Mouse (Mus musculus): ENCODE data around the gene Sco1. TPM values are rescaled to one million over a fixed set of nuclear protein-coding genes. Genes with fewer than 3 reads are reported as not detected.
A peak's percentile ranks its signal among the peaks of the same experiment; 100 is the strongest.
"Not testable (repeated sequence)": the region's sequence is repeated elsewhere in the genome, so short reads cannot be mapped to it uniquely, and the experiment has no call there.

Gene Sco1
- total RNA-seq, 1 experiment, result 33.6 TPM

GRCm38 (mm10) chr11:67020948-67021347, 31.5 kb upstream of the Sco1 start:
- H3K9ac ChIP-seq (ENCODE audit: insufficient read depth, low read depth, low read length, poor library complexity, severe bottlenecking), result peak overlapping the region; percentile 7; the same call in 1 of the 2 replicates
- in situ Hi-C loops (cut with MboI; ENCODE audit: low sequenced_read_pairs in 2 of 2, unreplicated experiment in 2 of 2), result no loop called here

GRCm38 (mm10) chr11:67022354-67023115, 29.9 kb upstream of the Sco1 start:
- Histone ChIP-seq H3K9ac (ENCODE audit: insufficient read depth, low read depth, low read length, poor library complexity, severe bottlenecking) (no peak overlapping the region), H3K36me3 (ENCODE audit: control insufficient read depth, insufficient read depth, low read length, poor library complexity, severe bottlenecking) (no peaks in the 10 kb centered on the region), H3K9me3 (ENCODE audit: control insufficient read depth, insufficient read depth, low read depth, low read length) (no peaks in the 10 kb centered on the region), H3K4me1 (ENCODE audit: control insufficient read depth in 2 of 2, insufficient read depth in 2 of 2, low read length in 2 of 2, poor library complexity in 1 of 2) (peaks cover 7 to 11% of the 10 kb centered on the region in 2 experiments), H3K4me3 (ENCODE audit: insufficient read depth in 1 of 2, low read depth in 1 of 2, low read length in 2 of 2, poor library complexity in 1 of 2, severe bottlenecking in 1 of 2) (no peak overlapping the region), H3K27ac (ENCODE audit: insufficient read depth, low read depth, low read length, poor library complexity, severe bottlenecking) (peak overlapping the region; percentile 55)
- no peak for DNase-seq (ENCODE audit: low read depth, low spot score)
- no peak for TF ChIP-seq MAFK (IDR thresholded peaks at IDR 0.05; ENCODE audit: insufficient read depth, low read depth, low read length)
- TF ChIP-seq ZC3H11A (IDR thresholded peaks at IDR 0.05; ENCODE audit: borderline replicate concordance, low read depth, low read length), result no peak
- TF ChIP-seq HCFC1 (IDR thresholded peaks at IDR 0.05; ENCODE audit: borderline replicate concordance, insufficient read depth, low read length), result no peak
- no peak for TF ChIP-seq CHD2 (IDR thresholded peaks at IDR 0.05; ENCODE audit: low read depth, low read length)
- no peak for TF ChIP-seq ZNF384 (IDR thresholded peaks at IDR 0.05; ENCODE audit: low read depth, low read length)
- in situ Hi-C loops (cut with MboI; ENCODE audit: low sequenced_read_pairs in 2 of 2, unreplicated experiment in 2 of 2), result no loop called here

More at GRCm38 (mm10) chr11:67020948-67021347, 31.5 kb upstream of the Sco1 start:
- peak overlapping the region; percentile 84 for H3K27ac ChIP-seq (ENCODE audit: insufficient read depth, low read depth, low read length, poor library complexity, severe bottlenecking)
- TF ChIP-seq ZNF384 (IDR thresholded peaks at IDR 0.05; ENCODE audit: low read depth, low read length) (no peak), ZC3H11A (IDR thresholded peaks at IDR 0.05; ENCODE audit: borderline replicate concordance, low read depth, low read length) (peak; percentile 76; the same call in 1 of the 2 replicates), MAFK (IDR thresholded peaks at IDR 0.05; ENCODE audit: insufficient read depth, low read depth, low read length) (no peak)
- H3K36me3 ChIP-seq (ENCODE audit: control insufficient read depth, insufficient read depth, low read length, poor library complexity, severe bottlenecking), result no peaks in the 10 kb centered on the region
- no peak for DNase-seq (ENCODE audit: low read depth, low spot score)
- H3K4me1 ChIP-seq (ENCODE audit: control insufficient read depth in 2 of 2, insufficient read depth in 2 of 2, low read length in 2 of 2, poor library complexity in 1 of 2), result peaks cover 15 to 22% of the 10 kb centered on the region in 2 experiments
- H3K9me3 ChIP-seq (ENCODE audit: control insufficient read depth, insufficient read depth, low read depth, low read length), result no peaks in the 10 kb centered on the region
- peak overlapping the region in 1 of 2 experiments; percentile 1; a peak in 1 of 4 replicates for H3K4me3 ChIP-seq (ENCODE audit: insufficient read depth in 1 of 2, low read depth in 1 of 2, low read length in 2 of 2, poor library complexity in 1 of 2, severe bottlenecking in 1 of 2)

- H3K4me3 ChIP-seq (ENCODE audit: insufficient read depth in 1 of 2, low read depth in 1 of 2, low read length in 2 of 2, poor library complexity in 1 of 2, severe bottlenecking in 1 of 2); DNase-seq (ENCODE audit: low read depth, low spot score); H3K9me3 ChIP-seq (ENCODE audit: control insufficient read depth, insufficient read depth, low read depth, low read length); H3K36me3 ChIP-seq (ENCODE audit: control insufficient read depth, insufficient read depth, low read length, poor library complexity, severe bottlenecking); in situ Hi-C loops (cut with MboI; ENCODE audit: low sequenced_read_pairs in 2 of 2, unreplicated experiment in 2 of 2); H3K9ac ChIP-seq (ENCODE audit: insufficient read depth, low read depth, low read length, poor library complexity, severe bottlenecking): not testable (repeated sequence)
- peak overlapping the region; percentile 93 for H3K27ac ChIP-seq (ENCODE audit: insufficient read depth, low read depth, low read length, poor library complexity, severe bottlenecking)
- H3K4me1 ChIP-seq (ENCODE audit: control insufficient read depth in 2 of 2, insufficient read depth in 2 of 2, low read length in 2 of 2, poor library complexity in 1 of 2), result peaks cover 6 to 11% of the 10 kb centered on the region in 2 experiments
Observed at GRCm38 (mm10) chr11:67023191-67023590, 29.3 kb upstream of the Sco1 start.

GRCm38 (mm10) chr11:67023802-67024340, 28.6 kb upstream of the Sco1 start:
- in situ Hi-C loops (cut with MboI; ENCODE audit: low sequenced_read_pairs in 2 of 2, unreplicated experiment in 2 of 2), result no loop called here
- H3K27ac ChIP-seq (ENCODE audit: insufficient read depth, low read depth, low read length, poor library complexity, severe bottlenecking), result peak overlapping the region; percentile 93
- no peak overlapping the region for H3K9ac ChIP-seq (ENCODE audit: insufficient read depth, low read depth, low read length, poor library complexity, severe bottlenecking)
- no peak for DNase-seq (ENCODE audit: low read depth, low spot score)
- no peak overlapping the region; a peak in 1 of 4 replicates for H3K4me3 ChIP-seq (ENCODE audit: insufficient read depth in 1 of 2, low read depth in 1 of 2, low read length in 2 of 2, poor library complexity in 1 of 2, severe bottlenecking in 1 of 2)
- TF ChIP-seq ZC3H11A (IDR thresholded peaks at IDR 0.05; ENCODE audit: borderline replicate concordance, low read depth, low read length) (no peak), CHD2 (IDR thresholded peaks at IDR 0.05; ENCODE audit: low read depth, low read length) (peak; percentile 97)
- no peaks in the 10 kb centered on the region for H3K36me3 ChIP-seq (ENCODE audit: control insufficient read depth, insufficient read depth, low read length, poor library complexity, severe bottlenecking)
- H3K9me3 ChIP-seq (ENCODE audit: control insufficient read depth, insufficient read depth, low read depth, low read length), result no peaks in the 10 kb centered on the region
- H3K4me1 ChIP-seq (ENCODE audit: control insufficient read depth in 2 of 2, insufficient read depth in 2 of 2, low read length in 2 of 2, poor library complexity in 1 of 2), result peaks cover 6 to 9% of the 10 kb centered on the region in 2 experiments

Measured in ES-E14 (cell line).